Mouse (Mus musculus): ENCODE measurements at regions not wholly inside any gene's neighbourhood (a gene's known extent, or its start where the extent isn't known, plus 50 kb on each side); places are given as distances from the start of the nearest gene placed in this dataset.

DNA sequence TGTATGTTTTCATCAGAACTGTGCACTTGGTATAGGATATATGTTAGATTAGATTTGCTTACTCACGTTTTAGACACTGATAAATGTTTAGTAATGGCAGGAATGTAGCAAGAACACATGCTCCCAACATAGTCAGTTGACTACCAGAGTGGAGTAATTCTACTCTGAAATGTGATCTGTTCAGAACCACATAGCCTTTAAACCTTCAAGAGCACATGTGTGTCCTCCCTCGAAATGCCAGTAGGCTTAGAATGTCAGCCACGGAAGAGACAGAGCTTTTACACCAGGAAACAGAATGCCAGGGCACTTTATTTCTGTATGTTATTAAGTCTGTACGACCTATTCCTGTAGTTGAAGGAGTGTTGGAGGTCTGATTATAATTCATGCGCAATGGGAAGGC, 51.3 kb upstream of the Cd28 start:
- no peak for DNase-seq
- intact Hi-C loops (cut with DNase I): loop anchor here (5.0 kb wide), 1 partner anchor 192 kb away; no protein-coding TSS in a partner anchor

DNA sequence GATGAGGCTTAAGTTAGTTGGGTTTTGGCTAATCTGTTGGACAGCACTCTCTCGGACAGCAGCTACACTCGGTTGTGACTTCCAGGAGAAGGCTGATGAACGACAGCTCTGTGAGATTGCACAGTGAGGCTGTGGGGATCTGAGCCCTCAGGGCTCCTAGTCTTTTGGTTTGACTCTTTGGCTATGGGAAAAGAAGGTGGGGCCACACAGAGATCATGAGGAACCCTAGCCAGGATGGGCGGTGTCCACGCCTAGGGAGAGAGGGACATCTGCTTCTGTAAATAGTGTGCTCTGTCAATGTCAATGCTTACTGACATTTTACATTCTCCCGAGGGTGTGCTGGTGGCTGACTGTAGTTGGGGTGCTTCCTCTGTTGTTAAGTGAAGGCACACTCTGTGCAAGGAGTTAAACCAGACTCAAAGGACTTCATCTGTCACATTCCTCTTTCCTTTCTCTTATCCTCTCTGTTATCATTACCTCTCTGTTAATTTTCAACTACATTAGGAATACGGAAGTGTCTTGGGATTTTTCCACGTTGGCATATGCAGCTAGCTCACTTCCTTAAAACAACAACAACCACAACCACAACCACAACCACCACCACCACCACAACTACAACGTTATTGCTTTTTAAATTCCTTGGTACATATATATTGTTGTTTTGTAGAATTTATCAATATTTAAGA, 54.2 kb upstream of the Cd28 start:
- DNase-seq: peak; percentile 50 to 60
- intact Hi-C loops (cut with DNase I): no loop called here

GRCm38 (mm10) chr1:60661857-60662256, 54.7 kb upstream of the Cd28 start:
- intact Hi-C loops (cut with DNase I): no loop called here
- no peak for DNase-seq

DNA sequence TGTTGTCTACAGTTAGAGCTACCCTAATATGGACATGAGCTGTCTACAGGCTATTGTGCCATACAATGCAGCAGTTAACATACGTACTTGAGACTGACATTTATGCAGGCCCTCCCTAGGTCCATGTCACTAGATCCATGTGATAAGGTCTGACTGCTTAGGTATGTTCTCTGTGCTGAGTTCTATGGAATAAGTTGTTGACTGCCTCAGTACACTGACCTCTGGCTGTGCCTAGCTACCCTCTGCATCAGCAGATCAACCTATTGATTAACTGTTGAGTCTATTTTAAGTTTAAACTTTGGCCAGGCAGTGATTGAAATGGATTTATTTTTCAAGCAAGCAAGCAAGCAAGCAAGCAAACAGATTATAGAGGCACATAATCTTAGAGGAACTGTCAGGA, 57.0 kb upstream of the Cd28 start:
- intact Hi-C loops (cut with DNase I): no loop called here
- DNase-seq: no peak

- no peak for DNase-seq
- intact Hi-C loops (cut with DNase I): no loop called here
Measured at GRCm38 (mm10) chr1:60659041-60659440, 57.6 kb upstream of the Cd28 start.

DNA sequence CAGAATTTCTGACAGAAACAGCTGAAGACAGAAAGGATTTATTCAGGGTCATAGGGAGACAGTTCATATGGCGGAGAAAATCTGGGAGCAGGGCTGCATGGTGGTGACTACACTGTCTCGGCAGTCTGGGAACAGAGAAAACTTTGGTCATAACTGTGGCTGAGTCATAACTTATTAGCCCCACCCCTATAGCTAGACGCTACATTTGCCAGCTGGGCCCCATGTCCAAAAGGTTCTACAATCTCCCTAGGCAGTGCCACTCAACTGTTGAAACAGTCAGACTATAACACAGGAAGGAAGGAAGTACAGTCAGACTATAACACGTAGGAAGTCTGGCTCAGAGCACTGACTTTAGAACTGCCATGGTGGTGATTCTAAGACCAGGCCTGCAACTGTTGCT, 58.2 kb upstream of the Cd28 start:
- intact Hi-C loops (cut with DNase I): no loop called here
- no peak for DNase-seq

DNA sequence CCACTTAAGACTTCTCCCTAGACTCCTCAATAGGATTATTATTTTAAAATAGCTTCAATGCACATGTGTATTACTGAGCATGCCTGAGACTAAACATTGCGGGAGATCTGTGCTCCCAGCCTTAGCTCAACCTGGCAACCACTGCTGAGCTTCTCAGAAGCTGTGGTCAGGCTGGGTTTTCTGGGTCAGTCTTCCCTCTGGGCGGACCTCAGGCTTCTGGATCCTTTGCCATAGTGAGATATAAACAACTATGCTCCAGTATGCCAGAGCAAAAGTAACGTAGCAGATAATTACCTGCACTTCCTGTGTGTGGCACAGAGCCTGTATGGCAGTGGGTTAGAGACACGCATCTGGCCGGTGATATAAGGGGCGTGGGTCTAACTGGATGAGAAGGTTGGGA, 59.1 kb upstream of the Cd28 start:
- DNase-seq: no peak
- intact Hi-C loops (cut with DNase I): no loop called here

DNA sequence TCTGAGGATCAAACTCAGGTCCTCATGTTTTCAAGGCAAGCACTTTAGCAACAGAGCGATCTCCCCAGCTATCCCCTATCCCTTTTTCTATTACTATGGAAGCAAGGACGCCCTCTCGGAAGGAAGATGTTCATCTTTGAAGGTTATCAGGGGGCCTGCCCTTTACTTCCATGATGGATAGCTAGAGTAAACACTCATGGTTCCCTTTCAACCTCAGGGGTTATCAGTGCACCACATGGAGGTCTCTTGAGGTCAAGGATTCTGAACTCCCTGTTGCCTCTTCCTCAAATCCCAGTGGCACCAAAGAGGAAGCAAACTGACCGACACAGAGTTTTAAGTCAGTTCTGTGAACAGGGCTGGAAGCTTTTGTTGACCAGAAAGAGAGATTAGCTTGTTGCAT, 59.6 kb upstream of the Cd28 start:
- intact Hi-C loops (cut with DNase I): no loop called here
- DNase-seq: no peak

DNA sequence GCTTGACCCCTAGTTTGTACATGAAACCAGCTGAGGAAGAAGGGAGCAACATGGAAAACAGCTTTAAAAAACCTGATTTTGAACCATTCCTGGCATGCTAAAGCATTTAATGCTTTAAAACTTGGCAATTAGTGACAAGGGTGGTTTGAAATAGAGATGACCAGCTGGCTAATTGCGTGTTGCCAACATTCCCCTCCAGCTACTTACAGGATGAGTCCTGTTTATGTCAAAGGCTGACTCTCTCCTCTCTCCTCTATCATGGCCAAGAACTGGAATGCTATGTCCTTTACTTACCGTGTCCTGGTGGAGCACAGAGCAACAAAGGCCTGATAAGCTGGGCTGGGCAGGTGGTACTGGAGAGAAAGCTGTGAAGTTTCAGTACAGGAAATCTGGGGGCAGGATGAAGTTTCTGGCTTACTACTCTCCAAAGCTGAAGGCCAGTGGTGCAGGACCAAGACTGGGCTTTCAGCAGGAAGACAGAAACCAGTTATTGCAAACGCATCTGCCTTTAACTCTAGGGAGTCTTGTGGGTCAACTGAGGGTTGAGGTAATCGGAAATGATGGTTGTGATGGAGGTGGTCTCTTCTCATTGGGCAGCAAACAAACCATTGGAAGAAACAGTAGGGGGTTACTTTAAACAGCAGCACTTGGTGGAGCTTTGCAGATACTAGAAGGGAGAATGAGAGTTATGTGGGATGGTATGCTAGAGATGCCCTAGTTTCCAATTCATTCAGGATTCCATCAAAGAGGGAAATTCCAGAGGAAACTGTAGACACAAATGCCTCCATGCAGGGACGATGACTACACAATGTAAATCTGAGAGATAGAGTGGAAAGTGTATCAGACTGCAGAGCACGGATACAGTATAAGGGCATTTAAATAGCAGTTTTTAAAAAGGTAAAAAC, 60.7 kb upstream of the Cd28 start:
- DNase-seq: no peak
- intact Hi-C loops (cut with DNase I): no loop called here

- intact Hi-C loops (cut with DNase I): no loop called here
Measured at GRCm38 (mm10) chr1:60655206-60655605, 61.4 kb upstream of the Cd28 start.

GRCm38 (mm10) chr1:60652570-60653011, 64.0 kb upstream of the Cd28 start:
- DNase-seq: no peak
- intact Hi-C loops (cut with DNase I): loop anchor here (5.0 kb wide), 1 partner anchor 85 kb away; the partner anchor contains the start of gene Raph1

More at GRCm38 (mm10) chr1:60655206-60655605, 61.4 kb upstream of the Cd28 start:
- DNase-seq: no peak

GRCm38 (mm10) chr1:60650158-60650557, 66.4 kb upstream of the Cd28 start:
- peak in 1 of 2 experiments; percentile 42 for DNase-seq
- intact Hi-C loops (cut with DNase I): loop anchor here (5.0 kb wide), 1 partner anchor 83 kb away; the partner anchor contains the start of gene Raph1

DNA sequence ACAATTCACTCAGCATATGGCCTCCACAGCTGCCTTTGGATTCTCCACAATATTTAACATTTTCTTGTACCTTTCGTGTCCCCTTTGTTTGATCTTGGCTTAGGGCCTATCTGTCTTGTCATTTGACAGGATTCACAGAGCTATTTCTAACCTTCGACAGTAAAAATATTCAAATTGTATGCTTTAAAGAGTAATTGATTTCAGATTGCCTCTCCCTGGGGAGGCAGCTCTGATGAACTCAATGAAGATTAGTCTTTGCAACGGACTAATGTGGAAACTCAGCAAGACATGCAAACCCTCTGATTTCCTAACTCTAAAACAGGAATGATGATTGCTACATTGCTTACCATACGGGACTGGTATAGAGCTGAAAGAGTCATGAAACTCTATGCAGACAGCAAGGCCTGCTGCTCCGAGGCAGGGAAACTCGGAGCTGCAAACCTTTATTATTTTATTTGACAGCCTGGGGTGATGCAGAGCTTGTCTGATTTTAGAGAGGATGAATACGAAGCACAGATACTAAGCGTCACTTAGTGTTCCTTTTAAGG, 67.2 kb upstream of the Cd28 start:
- intact Hi-C loops (cut with DNase I): no loop called here
- DNase-seq: no peak

DNA sequence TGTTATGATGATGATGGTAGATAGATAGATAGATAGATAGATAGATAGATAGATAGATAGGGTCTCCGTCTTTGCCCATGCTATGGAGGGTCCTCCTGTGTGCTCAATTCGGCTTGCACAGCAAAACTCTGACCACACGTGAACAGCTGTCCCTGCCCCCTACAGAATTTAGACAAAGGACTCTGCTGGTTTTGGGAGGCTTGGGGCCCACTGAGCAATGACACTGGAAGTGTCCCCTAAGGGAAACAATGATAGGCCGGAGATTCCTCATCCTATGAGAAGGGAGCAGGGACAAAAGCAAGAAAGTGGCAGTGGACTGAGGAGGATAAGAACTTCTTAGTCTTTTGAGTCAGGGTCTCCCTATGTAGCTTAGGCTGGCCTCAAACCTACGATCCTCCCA, 69.8 kb upstream of the Cd28 start:
- no peak for DNase-seq
- intact Hi-C loops (cut with DNase I): no loop called here

DNA sequence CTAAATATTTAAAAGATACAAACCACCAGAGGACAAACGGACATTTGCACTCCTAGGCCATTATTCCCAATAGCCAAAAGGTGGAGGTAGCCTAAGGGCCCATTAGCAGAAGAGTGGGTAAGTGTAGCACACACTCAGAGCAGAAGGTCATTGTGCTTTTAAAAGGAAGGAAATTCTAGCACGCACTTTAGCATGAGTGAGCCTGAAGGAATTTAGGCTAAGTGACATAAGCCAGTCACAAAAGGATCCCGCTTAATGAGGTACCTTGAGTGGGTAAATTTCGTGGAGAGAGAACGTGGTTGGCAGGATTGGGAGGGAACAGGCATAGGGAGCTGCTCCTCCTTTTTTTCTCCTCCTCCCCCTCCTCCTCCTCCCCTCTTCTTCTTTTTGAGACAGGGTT, 70.4 kb upstream of the Cd28 start:
- intact Hi-C loops (cut with DNase I): no loop called here
- DNase-seq: no peak

GRCm38 (mm10) chr1:60645176-60645575, 71.4 kb upstream of the Cd28 start:
- DNase-seq: no peak
- intact Hi-C loops (cut with DNase I): no loop called here

GRCm38 (mm10) chr1:60642761-60643160, 73.8 kb upstream of the Cd28 start:
- intact Hi-C loops (cut with DNase I): no loop called here
- DNase-seq: no peak

GRCm38 (mm10) chr1:60642175-60642574, 74.4 kb upstream of the Cd28 start:
- intact Hi-C loops (cut with DNase I): no loop called here
- DNase-seq: peak in 1 of 2 experiments; percentile 43

- no peak for DNase-seq
- intact Hi-C loops (cut with DNase I): no loop called here
Measured at GRCm38 (mm10) chr1:60641324-60641764, 74.4 kb upstream of the Raph1 start.

GRCm38 (mm10) chr1:60639536-60639935, 72.6 kb upstream of the Raph1 start:
- intact Hi-C loops (cut with DNase I): no loop called here
- DNase-seq: no peak

GRCm38 (mm10) chr1:60639059-60639458, 72.2 kb upstream of the Raph1 start:
- DNase-seq: no peak
- intact Hi-C loops (cut with DNase I): no loop called here

Measured in heart, postnatal 14 days (tissue).